Mouse (Mus musculus): ENCODE results near the gene Gprc5b. TPM values are rescaled to one million over a fixed set of nuclear protein-coding genes. Genes with fewer than 3 reads are reported as not detected.

The Gprc5b gene
- polyA plus RNA-seq (2012; rRNA removed) = 25.0 and 28.2 TPM in 2 replicates

- peak; percentile 86 for TF ChIP-seq POLR2A (IDR thresholded peaks at IDR 0.05; ENCODE audit: borderline replicate concordance, extremely low read depth, insufficient read depth, insufficient read length, poor library complexity, severe bottlenecking)
- no peak for TF ChIP-seq CTCF (IDR thresholded peaks at IDR 0.05; ENCODE audit: borderline replicate concordance, extremely low read depth, insufficient read depth, insufficient read length)
- DNase-seq (ENCODE audit: low read depth) = peak; percentile 94
Observed at GRCm38 (mm10) chr7:118995007-118995406, at the start of gene Gprc5b. Gene Gprc5b (minus strand): TSS chr7:118995211.

- no peak for DNase-seq (ENCODE audit: low read depth)
- TF ChIP-seq POLR2A (IDR thresholded peaks at IDR 0.05; ENCODE audit: borderline replicate concordance, extremely low read depth, insufficient read depth, insufficient read length, poor library complexity, severe bottlenecking) (no peak), CTCF (IDR thresholded peaks at IDR 0.05; ENCODE audit: borderline replicate concordance, extremely low read depth, insufficient read depth, insufficient read length) (no peak)
Observed at GRCm38 (mm10) chr7:119041502-119041901, 46.5 kb upstream of the Gprc5b start.

- TF ChIP-seq CTCF (IDR thresholded peaks at IDR 0.05; ENCODE audit: borderline replicate concordance, extremely low read depth, insufficient read depth, insufficient read length) = no peak
- TF ChIP-seq POLR2A (IDR thresholded peaks at IDR 0.05; ENCODE audit: borderline replicate concordance, extremely low read depth, insufficient read depth, insufficient read length, poor library complexity, severe bottlenecking) = no peak
- no peak for DNase-seq (ENCODE audit: low read depth)
Observed at GRCm38 (mm10) chr7:119037581-119037980, 42.6 kb upstream of the Gprc5b start.

DNA sequence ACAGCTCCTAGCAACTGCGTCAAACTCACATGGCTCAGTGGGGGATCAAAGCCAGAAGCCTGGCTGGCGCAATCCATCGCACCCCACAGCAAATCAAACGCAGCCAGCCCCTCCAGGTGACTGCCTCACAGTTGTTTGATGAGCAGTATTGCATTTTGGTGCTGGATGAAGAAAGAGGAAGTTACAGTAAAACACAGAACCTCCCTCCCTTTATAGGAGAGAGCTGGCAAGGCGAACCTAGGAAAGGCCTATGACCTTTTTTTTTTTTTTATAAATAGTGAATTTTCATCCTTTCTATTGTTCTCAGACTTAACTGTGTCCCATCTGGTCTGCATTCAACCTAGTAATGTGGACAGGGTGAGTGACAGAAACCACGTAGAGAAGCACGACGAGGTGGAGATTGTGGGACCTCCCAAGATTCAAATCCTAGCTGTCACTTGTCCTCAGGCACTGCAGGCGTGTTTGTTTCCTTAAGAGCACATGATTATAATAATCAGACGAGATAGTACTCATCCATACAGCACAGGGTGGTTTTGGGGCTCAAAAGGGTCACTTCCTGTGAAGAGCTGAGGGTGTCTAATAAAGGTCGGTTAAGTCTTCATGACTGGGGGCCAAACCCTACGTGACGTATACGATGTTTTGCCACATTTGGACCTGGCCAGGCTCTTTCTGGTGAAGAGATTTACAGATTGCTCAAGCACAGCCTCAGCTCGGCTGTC is 39.4 kb upstream of the Gprc5b start:
- TF ChIP-seq POLR2A (IDR thresholded peaks at IDR 0.05; ENCODE audit: borderline replicate concordance, extremely low read depth, insufficient read depth, insufficient read length, poor library complexity, severe bottlenecking) (no peak), CTCF (IDR thresholded peaks at IDR 0.05; ENCODE audit: borderline replicate concordance, extremely low read depth, insufficient read depth, insufficient read length) (no peak)
- DNase-seq (ENCODE audit: low read depth) = no peak

GRCm38 (mm10) chr7:119023394-119023921 is 28.4 kb upstream of the Gprc5b start:
- peak; percentile 73 for DNase-seq (ENCODE audit: low read depth)
- TF ChIP-seq CTCF (IDR thresholded peaks at IDR 0.05; ENCODE audit: borderline replicate concordance, extremely low read depth, insufficient read depth, insufficient read length) (peak; percentile 85), POLR2A (IDR thresholded peaks at IDR 0.05; ENCODE audit: borderline replicate concordance, extremely low read depth, insufficient read depth, insufficient read length, poor library complexity, severe bottlenecking) (no peak)

DNA sequence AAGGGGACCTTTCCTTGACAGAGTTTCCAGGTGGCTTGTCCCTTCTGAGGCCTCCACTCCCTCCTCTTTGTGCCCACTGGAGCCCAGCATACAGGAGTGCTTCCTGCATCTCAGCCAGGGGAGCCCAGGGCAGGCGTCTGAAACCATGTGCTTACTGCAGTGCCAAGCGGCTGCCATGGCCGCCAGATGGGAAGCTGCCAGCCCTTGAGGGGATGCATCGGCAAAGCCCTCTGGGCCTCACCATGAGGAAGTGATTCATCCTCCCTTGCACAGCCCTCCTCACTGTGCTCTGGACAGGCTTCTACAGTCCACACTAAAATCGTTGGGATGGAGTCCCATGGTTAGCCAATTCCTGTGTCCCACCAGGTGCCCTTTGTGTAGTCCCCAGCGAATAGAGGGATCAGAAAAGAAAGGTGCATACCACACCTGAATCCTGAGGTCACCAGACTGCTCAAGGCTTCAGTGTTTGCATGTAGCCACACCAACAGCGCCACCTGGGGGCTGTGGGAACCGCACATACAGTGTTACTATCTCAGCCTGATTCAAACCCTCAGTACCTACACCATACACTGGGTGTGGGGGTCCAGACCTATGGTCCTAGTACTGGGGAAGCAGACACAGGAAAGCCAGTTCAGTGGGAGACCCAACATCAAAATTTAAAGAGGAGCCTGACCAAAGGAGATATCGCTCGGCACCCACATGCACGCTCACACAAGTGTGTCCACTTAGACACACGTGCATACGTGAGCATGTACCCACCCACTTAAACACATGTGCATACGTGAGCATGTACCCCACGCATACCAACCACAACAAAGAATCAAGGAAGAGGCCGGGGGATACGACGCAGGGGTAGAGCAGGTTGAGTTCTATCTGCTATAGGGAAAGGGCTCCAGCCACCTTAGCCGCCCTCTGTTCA is 27.5 kb upstream of the Gprc5b start:
- DNase-seq (ENCODE audit: low read depth) = peak; percentile 72
- TF ChIP-seq POLR2A (IDR thresholded peaks at IDR 0.05; ENCODE audit: borderline replicate concordance, extremely low read depth, insufficient read depth, insufficient read length, poor library complexity, severe bottlenecking) (no peak), CTCF (IDR thresholded peaks at IDR 0.05; ENCODE audit: borderline replicate concordance, extremely low read depth, insufficient read depth, insufficient read length) (peak; percentile 55; the same call in 1 of the 2 replicates)

DNA sequence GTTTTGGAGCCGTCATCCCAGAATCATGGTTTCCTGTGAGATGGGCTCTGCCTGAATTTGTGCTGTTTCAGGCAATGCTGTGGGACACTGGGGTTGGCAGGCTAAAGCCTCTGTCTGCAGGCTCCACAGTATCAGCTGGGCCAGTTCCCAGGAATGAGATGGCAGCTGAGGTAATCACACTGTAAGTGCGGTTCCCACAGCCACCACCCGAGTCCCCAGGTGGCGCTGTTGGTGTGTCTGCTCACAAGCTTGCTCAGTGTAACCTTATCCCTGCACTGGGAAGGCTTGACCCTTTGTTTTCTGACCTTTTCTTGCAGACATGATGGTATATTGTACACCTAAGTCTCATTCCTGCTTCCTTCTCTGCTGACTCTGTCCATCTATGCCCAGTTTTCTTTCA is 24.5 kb upstream of the Gprc5b start:
- peak; percentile 88 for DNase-seq (ENCODE audit: low read depth)
- TF ChIP-seq POLR2A (IDR thresholded peaks at IDR 0.05; ENCODE audit: borderline replicate concordance, extremely low read depth, insufficient read depth, insufficient read length, poor library complexity, severe bottlenecking) (no peak), CTCF (IDR thresholded peaks at IDR 0.05; ENCODE audit: borderline replicate concordance, extremely low read depth, insufficient read depth, insufficient read length) (peak; percentile 86)

DNA sequence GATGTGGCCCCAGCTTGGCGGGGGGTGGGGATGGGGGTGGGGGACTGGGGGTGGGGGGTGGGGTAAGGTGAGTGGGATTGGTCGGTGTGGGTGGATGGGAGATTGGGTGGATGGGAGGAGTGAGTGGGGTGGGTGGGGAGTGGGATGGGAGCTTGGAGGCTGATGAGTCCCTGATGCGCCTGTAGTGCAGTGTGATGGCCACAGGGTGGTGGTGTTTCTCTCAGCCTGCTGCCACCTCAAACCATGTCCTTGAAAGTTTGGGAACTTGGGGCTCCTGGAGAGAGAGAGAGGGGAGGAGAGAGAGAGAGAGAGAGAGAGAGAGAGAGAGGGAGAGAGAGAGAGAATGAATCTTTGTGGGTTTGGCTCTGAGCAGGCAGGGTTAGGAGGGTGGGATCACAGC is 20.7 kb upstream of the Gprc5b start:
- DNase-seq (ENCODE audit: low read depth) = peak; percentile 72
- TF ChIP-seq CTCF (IDR thresholded peaks at IDR 0.05; ENCODE audit: borderline replicate concordance, extremely low read depth, insufficient read depth, insufficient read length) (peak; percentile 90), POLR2A (IDR thresholded peaks at IDR 0.05; ENCODE audit: borderline replicate concordance, extremely low read depth, insufficient read depth, insufficient read length, poor library complexity, severe bottlenecking) (no peak)

GRCm38 (mm10) chr7:119010854-119011529 is 16.0 kb upstream of the Gprc5b start:
- TF ChIP-seq CTCF (IDR thresholded peaks at IDR 0.05; ENCODE audit: borderline replicate concordance, extremely low read depth, insufficient read depth, insufficient read length) (peak; percentile 87), POLR2A (IDR thresholded peaks at IDR 0.05; ENCODE audit: borderline replicate concordance, extremely low read depth, insufficient read depth, insufficient read length, poor library complexity, severe bottlenecking) (no peak)
- peak; percentile 71 for DNase-seq (ENCODE audit: low read depth)

DNA sequence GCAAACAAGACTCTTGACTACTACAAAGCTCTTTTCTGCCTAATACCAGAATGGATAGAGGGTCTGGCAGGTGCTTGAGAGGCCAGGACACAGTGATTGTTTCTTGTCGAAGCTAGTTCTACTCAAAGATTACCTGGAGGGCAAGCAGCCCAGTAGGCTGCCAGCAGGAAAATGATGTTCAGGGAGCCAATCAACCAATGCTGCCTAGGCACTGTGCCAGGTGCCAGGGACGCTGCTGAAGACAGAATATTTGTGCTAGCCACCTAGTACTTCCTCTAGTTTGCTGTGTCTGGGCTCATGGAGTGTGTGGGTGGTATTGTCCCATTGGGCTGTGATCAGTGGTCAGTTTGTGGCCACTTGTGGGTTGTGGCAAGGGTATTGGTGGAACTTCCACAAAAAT is 7.5 kb upstream of the Gprc5b start:
- DNase-seq (ENCODE audit: low read depth) = no peak
- TF ChIP-seq CTCF (IDR thresholded peaks at IDR 0.05; ENCODE audit: borderline replicate concordance, extremely low read depth, insufficient read depth, insufficient read length) (no peak), POLR2A (IDR thresholded peaks at IDR 0.05; ENCODE audit: borderline replicate concordance, extremely low read depth, insufficient read depth, insufficient read length, poor library complexity, severe bottlenecking) (no peak)

DNA sequence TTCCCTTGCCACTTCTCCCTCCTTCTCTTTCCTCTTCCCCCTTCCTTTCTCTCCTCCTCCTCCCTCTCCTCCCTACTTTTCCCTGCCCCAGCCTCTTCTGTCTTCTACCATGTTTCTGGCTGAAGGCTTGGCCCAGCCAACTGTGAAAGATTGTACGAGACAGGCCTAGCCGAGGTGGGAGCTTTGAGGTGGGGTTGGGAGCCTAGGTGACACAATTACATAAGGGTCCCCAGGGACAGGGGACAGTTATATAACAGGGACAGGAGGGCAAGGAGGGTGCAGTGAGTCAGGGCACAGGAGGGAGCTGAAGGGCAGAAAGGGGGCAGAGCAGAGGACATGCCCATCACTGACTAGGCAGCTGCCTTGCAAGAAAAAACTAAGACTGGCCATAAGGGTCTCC is 7.0 kb upstream of the Gprc5b start:
- no peak for TF ChIP-seq POLR2A (IDR thresholded peaks at IDR 0.05; ENCODE audit: borderline replicate concordance, extremely low read depth, insufficient read depth, insufficient read length, poor library complexity, severe bottlenecking)
- no peak for TF ChIP-seq CTCF (IDR thresholded peaks at IDR 0.05; ENCODE audit: borderline replicate concordance, extremely low read depth, insufficient read depth, insufficient read length)

More for the DNA sequence above, 7.0 kb upstream of the Gprc5b start:
- DNase-seq (ENCODE audit: low read depth) = no peak
